Mouse (Mus musculus) CH12.LX (cell line): ENCODE measurements at regions not wholly inside any gene's neighbourhood (a gene's known extent, or its start where the extent isn't known, plus 50 kb on each side); places are given as distances from the start of the nearest gene placed in this dataset.

Experiments
- DNase-seq: peaks from one replicate; pipeline ENCODE4 v3.0.0-alpha.2; 2013; ENCODE audit errors: extremely low read depth
- H3K27ac ChIP-seq: 2 replicates; pipeline ENCODE4 v1.5.1; 2012; ENCODE audit warnings: low read depth, mild to moderate bottlenecking, control low read depth, moderate library complexity; ENCODE audit not compliant: insufficient read depth
- H3K27me3 ChIP-seq: replicated peaks from 2 replicates; pipeline ENCODE3; 2012; ENCODE audit warnings: inconsistent platforms
- H3K36me3 ChIP-seq, 2 experiments: replicated peaks in 1 of 2; 2 replicates each; pipeline versions ENCODE3 to v1.6.1; 2012; ENCODE audit warnings: inconsistent platforms in 1 of 2, low read length in 1 of 2, mild to moderate bottlenecking in 1 of 2, mixed read lengths in 1 of 2, moderate library complexity in 1 of 2; ENCODE audit not compliant: control insufficient read depth in 1 of 2, insufficient read depth in 1 of 2
- H3K4me1 ChIP-seq, 2 experiments: 2 replicates each; pipeline ENCODE4 v1.6.1; 2012; ENCODE audit warnings: inconsistent platforms in 1 of 2, moderate library complexity in 1 of 2; ENCODE audit not compliant: insufficient read depth in 2 of 2, control insufficient read depth in 1 of 2
- H3K4me2 ChIP-seq: 2 replicates; pipeline ENCODE4 v1.6.1; 2012; ENCODE audit warnings: low read depth, mild to moderate bottlenecking, control low read depth; ENCODE audit not compliant: poor library complexity, insufficient read depth, severe bottlenecking
- H3K4me3 ChIP-seq, 3 experiments: fragments of 150-350 bp in 1 of 3; sonication (generic) in 1 of 3; replicated peaks in 1 of 3; 2 replicates each; pipeline versions ENCODE3 to v1.5.1; 2011 to 2012; ENCODE audit warnings: low read depth in 2 of 3, low read length in 2 of 3, mild to moderate bottlenecking in 2 of 3, moderate library complexity in 2 of 3, control low read depth in 1 of 3, improper control_type of control experiment in 1 of 3, inconsistent platforms in 1 of 3, mixed read lengths in 1 of 3; ENCODE audit not compliant: poor library complexity in 1 of 3
- H3K79me2 ChIP-seq: replicated peaks from 2 replicates; pipeline ENCODE4 v1.6.1; 2012; ENCODE audit warnings: mild to moderate bottlenecking, moderate library complexity; ENCODE audit not compliant: control insufficient read depth, poor library complexity, insufficient read depth, severe bottlenecking; ENCODE audit errors: extremely low read depth
- H3K9ac ChIP-seq: 2 replicates; pipeline ENCODE4 v1.6.1; 2012; ENCODE audit warnings: low read depth, mild to moderate bottlenecking, control low read depth, moderate library complexity; ENCODE audit not compliant: insufficient read depth
- H3K9me3 ChIP-seq: replicated peaks from 2 replicates; pipeline ENCODE3; 2012; ENCODE audit warnings: low read length, inconsistent platforms, mixed read lengths
- CTCF ChIP-seq, 2 experiments: IDR thresholded peaks in 1 of 2; conservative IDR thresholded peaks in 1 of 2; 2 replicates each; pipeline ENCODE4 v1.5.1; 2011 to 2012; ENCODE audit warnings: low read depth in 2 of 2, low read length in 2 of 2, improper control_type of control experiment in 1 of 2, inconsistent platforms in 1 of 2, mild to moderate bottlenecking in 1 of 2, moderate library complexity in 1 of 2
- EP300 ChIP-seq: IDR thresholded peaks from 2 replicates; pipeline ENCODE4 v1.6.1; 2011; ENCODE audit warnings: low read length, improper control_type of control experiment
- RAD21 ChIP-seq: IDR thresholded peaks from 2 replicates; pipeline ENCODE4 v1.6.1; 2011; ENCODE audit warnings: low read depth, mild to moderate bottlenecking, low read length, improper control_type of control experiment, moderate library complexity
- ZKSCAN1 ChIP-seq: IDR thresholded peaks from 2 replicates; pipeline ENCODE4 v1.6.1; 2012; ENCODE audit warnings: low read depth, inconsistent platforms, low read length, improper control_type of control experiment, borderline replicate concordance
- dilution Hi-C: fragments of 300-500 bp; cut with MboI; formaldehyde crosslinking; loops from 2 replicates; pipeline ENCODE4 v1.14.3; 2020; ENCODE audit warnings: low sequenced_read_pairs; ENCODE audit not compliant: extremely low pct_unique_long_range_greater_than_20kb, extremely low pct_ligation_motif_present
- in situ Hi-C: fragments of 300-500 bp; cut with MboI; formaldehyde crosslinking; loops from 3 replicates; pipeline ENCODE4 v1.14.3; 2019; ENCODE audit warnings: low sequenced_read_pairs, low pct_ligation_motif_present, low pct_unique_long_range_greater_than_20kb, mixed read lengths

GRCm38 (mm10) chr12:114199521-114199920 lies 655.8 kb downstream of the Adam6a start:
- no peaks in the 10 kb centered on the region for H3K79me2 ChIP-seq
- no peaks in the 10 kb centered on the region for H3K36me3 ChIP-seq
- H3K27me3 ChIP-seq, result no peaks in the 10 kb centered on the region
- no peaks in the 10 kb centered on the region for H3K4me1 ChIP-seq
- no peak for DNase-seq
- no peak overlapping the region for H3K9ac ChIP-seq
- dilution Hi-C loops (no loop called here), in situ Hi-C loops (no loop called here)
- H3K4me2 ChIP-seq, result no peak overlapping the region
- H3K4me3 ChIP-seq, result no peak overlapping the region
- H3K9me3 ChIP-seq, result no peaks in the 10 kb centered on the region
- TF ChIP-seq RAD21, result peak; percentile 1
- TF ChIP-seq ZKSCAN1, result no peak
- TF ChIP-seq, all 38 proteins: peak for 1
- no peak overlapping the region for H3K27ac ChIP-seq

- dilution Hi-C loops, result no loop called here
Measured at GRCm38 (mm10) chr12:114222541-114222940, 678.8 kb downstream of the Adam6a start.

More at GRCm38 (mm10) chr12:114222541-114222940, 678.8 kb downstream of the Adam6a start:
- peak; percentile 7 for DNase-seq
- Histone ChIP-seq H3K4me3 (no peak overlapping the region), H3K27me3 (no peaks in the 10 kb centered on the region), H3K9me3 (no peaks in the 10 kb centered on the region), H3K27ac (no peak overlapping the region), H3K36me3 (no peaks in the 10 kb centered on the region), H3K4me1 (no peaks in the 10 kb centered on the region), H3K4me2 (no peak overlapping the region), H3K79me2 (no peaks in the 10 kb centered on the region), H3K9ac (no peak overlapping the region)
- peak; percentile 18 to 29; a peak in 1 of 4 replicates for TF ChIP-seq CTCF (conservative IDR thresholded peaks at IDR 0.05 in 1 of 2, IDR thresholded peaks at IDR 0.05 in 1 of 2; ENCODE audit: low read depth in 2 of 2, low read length in 2 of 2)
- no peak for TF ChIP-seq EP300
- in situ Hi-C loops, result no loop called here
